Mouse (Mus musculus) heart, embryonic 16.5 days (tissue): Measurements from ENCODE around the gene Sae1. TPM values are rescaled to one million over a fixed set of nuclear protein-coding genes. Genes with fewer than 3 reads are reported as not detected.

Experiments used
- ATAC-seq: fragments of 200-750 bp; cut with Nextera tagmentation; replicated peaks from 2 replicates; pipeline ENCODE4 v1.8.0; 2017; ENCODE audit warnings: moderate number of reproducible peaks; ENCODE audit not compliant: insufficient read depth, low FRiP score; ENCODE audit errors: extremely low read depth
- H3K27ac ChIP-seq: fragments of 300-500 bp; sonication (generic); 2 replicates; pipeline ENCODE4 v1.5.1; 2014; ENCODE audit warnings: mild to moderate bottlenecking, low read length, control low read depth, moderate library complexity
- H3K27me3 ChIP-seq: fragments of 300-500 bp; sonication (generic); 2 replicates; pipeline ENCODE4 v1.6.1; 2014; ENCODE audit warnings: low read length, mixed read lengths; ENCODE audit not compliant: control insufficient read depth, insufficient read depth
- H3K36me3 ChIP-seq: fragments of 300-500 bp; sonication (generic); 2 replicates; pipeline ENCODE4 v1.6.1; 2014; ENCODE audit not compliant: control insufficient read depth, insufficient read depth
- H3K4me1 ChIP-seq: fragments of 300-500 bp; sonication (generic); 2 replicates; pipeline ENCODE4 v1.6.1; 2014; ENCODE audit warnings: low read length, mixed read lengths; ENCODE audit not compliant: control insufficient read depth, insufficient read depth
- H3K4me2 ChIP-seq: fragments of 300-500 bp; sonication (generic); 2 replicates; pipeline ENCODE4 v1.6.1; 2014; ENCODE audit warnings: low read depth, mild to moderate bottlenecking, control low read depth, low read length
- H3K4me3 ChIP-seq: fragments of 300-500 bp; sonication (generic); 2 replicates; pipeline ENCODE4 v1.5.1; 2014; ENCODE audit warnings: mild to moderate bottlenecking, control low read depth, low read length
- H3K9ac ChIP-seq: fragments of 300-500 bp; sonication (generic); 2 replicates; pipeline ENCODE4 v1.6.1; 2014; ENCODE audit warnings: low read length, control low read depth
- H3K9me3 ChIP-seq: fragments of 300-500 bp; sonication (generic); replicated peaks from 2 replicates; pipeline ENCODE4 v1.6.1; 2016; ENCODE audit warnings: low read length; ENCODE audit not compliant: control insufficient read depth
- WGBS: fragments of 180-500 bp; shearing (Covaris S2); extraction: QIAGEN DNeasy Blood & Tissue Kit; methylation state at CpG from one replicate; pipeline ENCODE4 v1.1.7; 2014; 5-methylcytosine and 5-hydroxymethylcytosine counted together
- polyA plus RNA-seq: library from polyadenylated mRNA; unstranded; fragments of >200 nt; fragmentation: Nextera tagmentation; extraction: Ambion mirVana; gene quantifications from 2 replicates; pipeline ENCODE4 v1.2.1, GENCODE M21; 2015

The Sae1 gene
- polyA plus RNA-seq, result 211 and 235 TPM in 2 replicates

DNA sequence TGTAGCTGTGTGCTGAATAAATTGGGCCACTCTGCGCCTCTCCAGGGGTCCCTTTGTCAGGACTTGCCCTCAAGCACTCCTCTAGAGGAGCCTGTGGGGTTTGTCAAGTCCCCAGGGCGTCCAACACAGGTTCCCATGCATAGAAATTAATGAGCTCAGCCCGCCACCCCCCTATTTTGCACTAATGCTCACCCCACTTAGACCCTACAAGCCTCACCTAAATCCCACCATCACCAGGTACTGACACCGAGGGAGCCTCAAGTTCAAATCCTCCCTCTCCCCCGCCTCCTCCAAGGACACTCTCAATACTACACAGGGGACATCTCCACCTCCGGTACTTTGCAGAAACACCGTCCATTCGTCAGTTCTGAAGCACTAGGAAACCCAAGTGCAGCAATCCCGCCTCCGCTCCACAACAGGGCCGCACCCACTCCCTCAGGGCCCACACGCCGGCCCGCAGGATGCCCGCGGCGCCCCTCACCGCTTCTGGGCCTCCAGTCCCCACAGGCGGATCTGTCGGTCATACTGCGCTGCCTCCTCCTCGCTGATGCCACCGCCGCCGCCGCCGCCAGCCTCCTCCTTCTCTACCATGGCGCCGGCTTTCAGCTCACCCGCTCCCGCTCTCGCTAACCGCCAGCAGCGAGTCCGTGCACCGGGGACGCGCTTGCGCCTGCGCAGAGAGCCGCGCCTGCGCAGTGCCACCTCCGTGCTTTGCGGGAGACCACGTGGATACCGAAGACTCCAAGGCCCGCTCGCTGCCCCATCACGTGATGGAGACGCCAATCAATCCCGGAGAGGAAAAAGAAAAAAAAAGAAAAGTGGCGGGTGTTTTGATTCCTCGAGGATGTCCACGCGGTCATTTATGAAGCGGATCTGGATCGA is at the start of gene Sae1:
Sae1 (minus strand) TSS at position 647 of the 882 bp plus-strand sequence.
- peak within 1 kb of the TSS; percentile 93 for H3K9ac ChIP-seq
- no peaks in the 10 kb centered on the region for H3K36me3 ChIP-seq
- H3K4me3 ChIP-seq, result peak within 1 kb of the TSS; percentile 76
- H3K4me2 ChIP-seq, result peak within 1 kb of the TSS; percentile 84
- H3K27ac ChIP-seq, result peak within 1 kb of the TSS; percentile 78
- H3K27me3 ChIP-seq, result no peaks in the 10 kb centered on the region
- no peaks in the 10 kb centered on the region for H3K9me3 ChIP-seq
- peaks cover 20% of the 10 kb centered on the region for H3K4me1 ChIP-seq
- ATAC-seq, result peak; percentile 95
- under 1% methylated on average over 58 of the region's 58 CpGs for WGBS

GRCm38 (mm10) chr7:16435088-16435487 is 47.5 kb upstream of the Sae1 start:
- Histone ChIP-seq H3K27ac (no peak overlapping the region), H3K36me3 (peaks cover 46% of the 10 kb centered on the region), H3K9ac (no peak overlapping the region), H3K4me3 (no peak overlapping the region), H3K4me1 (peaks cover 12% of the 10 kb centered on the region), H3K4me2 (no peak overlapping the region), H3K9me3 (no peaks in the 10 kb centered on the region), H3K27me3 (no peaks in the 10 kb centered on the region)
- 81% methylated on average over 9 of the region's 9 CpGs for WGBS
- no peak for ATAC-seq

DNA sequence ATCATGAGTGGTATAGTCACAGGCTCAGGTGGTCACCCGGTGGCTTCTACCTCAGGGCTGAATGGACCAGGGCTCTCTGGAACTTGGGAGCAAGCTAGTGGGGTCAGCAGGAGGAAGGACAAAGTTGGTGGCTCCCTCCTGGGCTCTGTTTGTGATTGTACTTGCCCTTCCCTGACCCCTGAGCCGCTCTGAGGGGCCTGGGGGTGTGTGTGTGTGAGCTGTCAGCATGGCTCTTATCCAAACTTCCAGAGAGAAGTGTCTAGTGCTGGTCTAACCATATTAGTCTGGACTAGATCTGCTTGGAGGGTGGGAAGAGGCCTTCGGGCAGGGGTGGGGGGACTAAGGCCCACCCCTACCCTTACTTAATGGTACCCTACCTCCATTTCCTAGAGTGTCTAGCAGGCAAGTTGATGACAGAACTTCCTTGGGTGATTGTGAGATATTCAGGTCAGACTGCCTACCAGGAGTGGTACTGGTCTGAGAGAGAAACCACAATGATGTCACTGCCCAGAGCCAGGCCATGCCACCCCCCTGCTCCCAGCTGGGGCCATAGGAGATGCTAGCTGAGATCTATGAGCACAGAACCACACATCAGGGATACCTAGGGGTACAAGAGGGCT is 45.9 kb upstream of the Sae1 start:
- peak; percentile 65 for ATAC-seq
- Histone ChIP-seq H3K4me2 (no peak overlapping the region), H3K9ac (peak overlapping the region; percentile 21; the same call in 1 of the 2 replicates)

GRCm38 (mm10) chr7:16426129-16426729 is 38.6 kb upstream of the Sae1 start:
- Histone ChIP-seq H3K9ac (no peak overlapping the region), H3K4me3 (no peak overlapping the region), H3K4me2 (no peak overlapping the region), H3K9me3 (no peaks in the 10 kb centered on the region), H3K27me3 (no peaks in the 10 kb centered on the region), H3K4me1 (no peaks in the 10 kb centered on the region), H3K36me3 (peaks cover 84% of the 10 kb centered on the region), H3K27ac (no peak overlapping the region)
- 56% methylated on average over 4 of the region's 4 CpGs for WGBS
- ATAC-seq, result peak; percentile 81; the same call in 1 of the 2 replicates

More for the DNA sequence above, 45.9 kb upstream of the Sae1 start:
- Histone ChIP-seq H3K27ac (peak overlapping the region; percentile 70), H3K9me3 (no peaks in the 10 kb centered on the region), H3K4me1 (peaks cover 12% of the 10 kb centered on the region), H3K36me3 (peaks cover 62% of the 10 kb centered on the region), H3K27me3 (no peaks in the 10 kb centered on the region), H3K4me3 (no peak overlapping the region)
- WGBS, result 29% methylated on average over 3 of the region's 3 CpGs

- Histone ChIP-seq H3K27ac (no peak overlapping the region), H3K36me3 (peaks cover 87% of the 10 kb centered on the region), H3K9ac (no peak overlapping the region), H3K4me3 (no peak overlapping the region), H3K9me3 (no peaks in the 10 kb centered on the region), H3K4me1 (no peaks in the 10 kb centered on the region), H3K4me2 (no peak overlapping the region), H3K27me3 (no peaks in the 10 kb centered on the region)
- 79% methylated on average over 10 of the region's 10 CpGs for WGBS
- no peak for ATAC-seq
Measured at GRCm38 (mm10) chr7:16425721-16426120, 38.1 kb upstream of the Sae1 start.

GRCm38 (mm10) chr7:16423731-16424130 is 36.1 kb upstream of the Sae1 start:
- Histone ChIP-seq H3K9me3 (no peaks in the 10 kb centered on the region), H3K9ac (no peak overlapping the region), H3K27ac (no peak overlapping the region), H3K36me3 (peaks cover 81% of the 10 kb centered on the region), H3K4me3 (no peak overlapping the region), H3K27me3 (no peaks in the 10 kb centered on the region), H3K4me1 (no peaks in the 10 kb centered on the region), H3K4me2 (no peak overlapping the region)
- ATAC-seq, result no peak
- 85% methylated on average over 9 of the region's 9 CpGs for WGBS

- no peak for ATAC-seq
- H3K27me3 ChIP-seq, result no peaks in the 10 kb centered on the region
- no peak overlapping the region for H3K4me3 ChIP-seq
- peaks cover 7% of the 10 kb centered on the region; the same call in 1 of the 2 replicates for H3K4me1 ChIP-seq
- no peaks in the 10 kb centered on the region for H3K9me3 ChIP-seq
- no peak overlapping the region for H3K27ac ChIP-seq
- no peak overlapping the region for H3K9ac ChIP-seq
- 86% methylated on average over 18 of the region's 18 CpGs for WGBS
- H3K4me2 ChIP-seq, result no peak overlapping the region
- peaks cover 75% of the 10 kb centered on the region for H3K36me3 ChIP-seq
Measured at GRCm38 (mm10) chr7:16422222-16422856, 34.7 kb upstream of the Sae1 start.

- ATAC-seq, result no peak
- WGBS, result 90% methylated on average over 8 of the region's 8 CpGs
- Histone ChIP-seq H3K4me3 (no peak overlapping the region), H3K4me1 (peaks cover 20% of the 10 kb centered on the region), H3K27me3 (no peaks in the 10 kb centered on the region), H3K9ac (no peak overlapping the region), H3K4me2 (no peak overlapping the region), H3K9me3 (no peaks in the 10 kb centered on the region), H3K27ac (no peak overlapping the region), H3K36me3 (peaks cover 64% of the 10 kb centered on the region)
Measured at GRCm38 (mm10) chr7:16420493-16421118, 33.0 kb upstream of the Sae1 start.
